Mouse (Mus musculus) 416B (cell line): ENCODE data around the gene Ddr2.
"Not testable (repeated sequence)": the region's sequence is repeated elsewhere in the genome, so short reads cannot be mapped to it uniquely, and the experiment has no call there.

Experiments used
- DNase-seq: peaks from one replicate; pipeline ENCODE4 v3.0.0; 2011; ENCODE audit warnings: low read depth

The Ddr2 gene

DNA sequence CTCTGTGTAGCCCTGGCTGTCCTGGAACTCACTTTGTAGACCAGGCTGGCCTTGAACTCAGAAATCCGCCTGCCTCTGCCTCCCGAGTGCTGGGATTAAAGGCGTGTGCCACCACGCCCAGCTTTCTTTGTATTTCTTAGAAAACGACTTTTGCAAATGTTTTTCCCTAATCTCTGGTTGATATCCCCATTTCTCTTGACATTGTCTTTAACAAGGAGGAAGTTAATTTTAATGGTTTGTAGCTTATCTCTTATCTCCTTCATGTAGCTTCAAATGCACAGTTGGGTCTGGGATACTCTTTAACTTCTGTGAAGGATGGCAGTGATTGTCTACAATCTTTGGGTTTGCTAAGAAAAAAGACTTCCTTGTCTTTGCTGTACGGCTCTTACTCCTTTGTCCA, 7.7 kb downstream of the Ddr2 start:
- DNase-seq = not testable (repeated sequence)

DNA sequence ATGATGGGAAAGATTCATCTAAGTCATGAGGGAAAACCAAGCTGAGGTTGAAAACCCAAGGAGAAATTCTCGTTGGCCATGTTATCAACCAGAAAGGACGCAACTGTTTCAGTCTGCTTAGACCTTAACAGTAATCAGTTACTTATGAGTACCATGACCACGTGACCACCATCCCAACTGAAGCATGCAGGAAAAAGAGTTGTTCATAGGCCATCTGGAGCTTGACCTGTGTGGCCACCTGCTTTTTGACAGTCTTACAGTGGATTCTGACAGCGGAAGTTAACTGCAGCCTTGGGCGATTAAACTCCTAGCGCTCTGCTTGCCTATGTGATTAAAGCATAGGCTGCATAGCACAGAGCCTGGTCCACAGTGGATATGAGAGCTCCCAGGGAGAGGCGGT, 23.9 kb downstream of the Ddr2 start:
- DNase-seq = no peak

DNA sequence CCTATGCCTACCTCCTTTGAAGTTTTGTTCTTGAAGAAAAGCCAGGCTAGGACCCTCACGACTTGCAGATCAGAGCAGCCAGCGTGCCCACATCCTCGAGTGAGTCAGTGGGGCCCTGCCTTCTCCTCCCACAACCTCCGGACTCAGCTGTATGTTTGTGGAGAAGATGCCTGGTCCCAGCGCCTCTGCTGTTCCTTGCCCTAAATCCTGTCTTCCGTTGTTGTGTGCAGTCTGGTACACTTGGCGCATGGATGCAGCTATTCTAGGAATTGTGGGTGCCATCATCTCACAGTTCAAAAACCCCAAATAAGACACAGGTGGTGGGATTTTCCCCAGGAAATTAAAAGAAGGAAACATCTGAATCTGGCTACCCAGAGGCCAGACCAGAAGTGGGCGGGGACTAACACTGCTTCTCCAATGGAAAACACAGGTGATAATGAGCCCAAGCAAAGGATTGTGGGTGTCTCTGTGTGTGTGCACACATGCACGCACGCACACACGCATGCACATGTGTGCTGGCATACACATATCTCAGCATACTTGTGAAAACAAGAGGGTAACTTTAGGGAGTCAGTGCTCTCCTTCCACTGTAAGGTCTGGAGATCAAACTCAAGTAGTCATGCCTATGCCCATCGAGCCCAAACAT, 26.3 kb downstream of the Ddr2 start:
- DNase-seq = peak; percentile 14

DNA sequence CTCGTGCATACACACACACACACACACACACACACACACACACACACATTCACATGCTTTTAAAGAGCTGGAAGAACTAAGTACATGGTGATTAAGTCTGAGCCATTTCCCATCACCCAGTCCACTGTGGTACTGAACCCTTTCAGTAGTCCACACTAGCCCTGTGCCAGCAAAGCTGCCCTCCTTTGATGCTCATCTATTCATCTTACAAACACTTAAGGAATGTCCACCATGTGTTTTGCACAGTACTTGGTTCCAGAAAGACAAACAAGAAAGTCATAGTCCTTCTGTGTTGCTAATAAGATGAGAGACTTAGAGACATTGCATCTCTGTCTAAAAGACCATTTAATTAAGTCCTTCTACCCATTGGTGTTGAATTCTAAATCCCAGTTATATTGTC, 29.7 kb downstream of the Ddr2 start:
- DNase-seq = no peak

DNA sequence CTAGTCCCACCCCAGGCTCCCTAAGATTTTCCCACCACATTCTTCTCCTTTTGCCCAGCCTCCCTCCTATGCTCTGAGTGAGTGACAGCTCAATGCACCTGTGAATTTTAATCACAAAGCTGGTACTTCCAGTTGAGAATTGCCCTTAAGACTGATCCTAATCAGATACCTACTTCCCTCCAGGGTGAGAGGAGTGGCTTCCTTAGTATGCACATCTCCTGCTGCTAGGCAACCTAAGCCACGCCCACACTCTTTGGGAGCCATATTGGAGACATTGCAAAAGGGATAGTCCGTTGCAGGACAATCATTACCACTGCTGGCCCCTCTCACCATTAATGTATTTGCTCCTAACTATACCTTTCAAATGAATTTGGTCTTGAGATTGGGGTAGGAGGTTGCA, 31.1 kb downstream of the Ddr2 start:
- peak; percentile 33 for DNase-seq

DNA sequence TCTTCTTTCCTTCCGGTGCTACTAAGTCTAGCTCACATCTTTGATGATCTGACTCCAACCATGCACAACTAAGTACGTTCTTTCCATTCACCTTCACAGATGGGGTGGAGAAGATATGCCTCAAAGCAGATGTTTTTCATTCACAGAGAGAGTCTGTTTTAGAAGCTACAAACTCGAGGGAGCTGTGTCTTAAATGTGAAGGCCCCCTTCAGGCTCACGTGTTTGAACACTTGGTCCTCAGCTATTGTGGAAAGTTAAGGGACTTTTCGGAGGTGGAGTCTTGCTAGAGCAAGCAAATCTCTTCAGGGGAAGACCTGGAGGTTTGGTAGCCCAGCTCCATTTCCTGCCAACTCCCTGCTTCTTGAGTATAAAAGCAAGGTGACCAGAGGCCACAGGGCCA, 34.2 kb downstream of the Ddr2 start:
- DNase-seq = no peak

DNA sequence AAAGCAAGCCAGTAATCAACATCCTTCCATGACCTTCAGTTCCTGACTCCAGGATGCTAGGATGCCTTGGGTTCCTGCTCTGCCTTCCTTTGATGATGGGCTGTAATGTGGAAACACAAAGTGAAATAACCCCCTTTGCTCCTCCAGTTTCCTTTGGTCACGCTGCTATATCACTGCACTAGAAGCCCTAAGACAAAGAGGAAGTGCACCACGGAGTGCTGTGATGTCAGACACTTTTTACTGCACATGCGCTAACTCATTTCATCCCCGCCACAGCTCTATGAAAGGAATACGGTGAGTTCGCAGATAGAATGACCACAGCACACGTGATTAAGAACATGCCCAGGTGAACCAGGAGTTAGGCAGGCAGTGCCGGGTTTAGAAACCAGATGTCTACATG, 36.8 kb downstream of the Ddr2 start:
- no peak for DNase-seq

DNA sequence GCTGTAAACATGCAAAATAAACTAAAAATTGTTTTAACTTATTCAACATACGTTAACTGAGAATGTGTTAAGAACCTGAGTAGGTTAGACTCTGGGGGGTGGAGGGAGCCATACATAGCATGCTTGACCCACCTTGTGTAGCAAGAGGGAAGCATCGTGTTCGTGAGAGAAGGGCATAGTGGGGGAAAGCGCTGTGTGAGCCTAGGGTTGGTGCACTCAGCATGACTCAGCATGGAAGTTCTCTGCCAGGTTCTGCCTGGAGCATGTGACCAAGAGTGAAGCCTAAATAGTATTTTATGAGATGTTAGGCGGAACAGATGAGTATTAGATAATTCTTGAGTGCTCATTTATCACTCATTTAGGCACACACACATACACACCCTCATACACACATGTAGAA, 41.4 kb downstream of the Ddr2 start:
- DNase-seq = no peak

DNA sequence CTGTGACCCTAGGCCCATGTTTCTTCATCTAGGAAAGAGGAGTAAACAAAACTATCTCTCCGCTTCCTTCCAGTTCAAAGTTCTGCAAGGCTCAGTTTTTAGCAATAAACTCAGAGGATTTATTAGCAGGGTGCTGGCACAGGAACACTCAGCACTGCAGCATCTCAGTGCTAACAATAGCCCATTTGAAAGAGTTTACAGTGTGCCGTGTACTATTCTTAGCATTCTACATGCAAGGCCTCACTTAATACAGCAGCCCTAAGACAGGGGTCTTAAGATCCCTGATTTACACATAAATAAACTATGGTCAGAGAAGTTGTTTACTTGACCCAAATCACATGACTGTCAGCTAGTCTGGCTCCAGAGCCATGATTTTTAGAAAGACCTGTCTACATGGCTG, 44.6 kb downstream of the Ddr2 start:
- no peak for DNase-seq

DNA sequence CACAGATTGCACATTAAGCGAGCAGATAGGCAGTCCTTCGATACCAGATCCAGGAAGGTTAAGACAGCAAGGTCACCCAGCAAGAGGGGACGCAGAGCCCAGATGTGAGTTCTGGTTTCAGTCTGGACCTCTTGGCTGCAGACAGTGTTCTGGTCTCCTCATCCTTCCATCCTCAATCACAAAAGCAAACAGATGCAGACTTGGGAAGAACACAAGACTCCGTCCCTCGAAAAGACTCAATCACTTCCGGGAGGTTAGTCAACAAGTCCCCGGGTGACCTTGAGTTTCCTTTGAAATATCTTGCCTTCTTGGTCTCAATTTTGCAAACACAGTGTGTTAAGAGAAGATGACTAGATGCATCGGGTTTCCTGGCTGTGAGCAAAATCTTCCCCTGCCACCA, 45.6 kb downstream of the Ddr2 start:
- DNase-seq = no peak

DNA sequence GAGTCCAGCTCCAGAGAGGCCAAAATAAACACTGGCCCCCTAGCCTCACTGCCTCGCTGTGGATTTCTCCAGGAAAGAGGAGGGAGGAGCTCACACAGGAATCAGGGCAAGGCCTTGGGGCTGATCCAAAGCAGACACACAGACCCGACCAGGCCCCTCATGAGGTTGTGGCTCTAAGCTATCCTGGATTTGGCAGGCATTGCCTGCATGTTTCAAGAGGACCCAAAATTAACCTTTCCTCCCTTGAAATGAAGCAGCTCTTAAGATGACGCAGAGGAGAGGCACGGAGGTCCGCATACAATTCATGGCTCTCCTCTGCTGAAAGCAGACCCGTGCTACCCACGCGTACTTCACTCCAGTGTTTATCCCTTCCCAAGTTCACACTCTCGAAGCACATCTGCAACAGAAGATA, 46.5 kb downstream of the Ddr2 start:
- DNase-seq = no peak

DNA sequence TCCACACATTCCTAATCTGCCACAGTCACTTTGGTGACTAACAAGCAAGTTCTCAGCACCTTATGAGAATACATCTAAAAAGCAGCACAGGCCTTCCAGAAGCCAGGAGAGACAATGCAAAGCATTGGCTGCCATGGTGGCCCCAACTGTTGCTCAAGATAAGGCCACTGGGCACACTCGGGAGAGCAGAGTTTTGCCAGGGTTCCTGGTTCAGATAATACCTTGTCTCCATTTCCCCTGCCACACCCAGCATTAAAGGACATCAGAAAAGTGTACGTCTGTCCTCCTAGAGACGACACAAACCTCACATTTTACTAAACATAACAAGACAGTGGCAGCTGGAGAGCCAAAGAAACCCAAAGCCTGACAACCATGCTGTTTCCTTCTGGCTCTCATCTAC, 50.3 kb downstream of the Ddr2 start:
- no peak for DNase-seq

DNA sequence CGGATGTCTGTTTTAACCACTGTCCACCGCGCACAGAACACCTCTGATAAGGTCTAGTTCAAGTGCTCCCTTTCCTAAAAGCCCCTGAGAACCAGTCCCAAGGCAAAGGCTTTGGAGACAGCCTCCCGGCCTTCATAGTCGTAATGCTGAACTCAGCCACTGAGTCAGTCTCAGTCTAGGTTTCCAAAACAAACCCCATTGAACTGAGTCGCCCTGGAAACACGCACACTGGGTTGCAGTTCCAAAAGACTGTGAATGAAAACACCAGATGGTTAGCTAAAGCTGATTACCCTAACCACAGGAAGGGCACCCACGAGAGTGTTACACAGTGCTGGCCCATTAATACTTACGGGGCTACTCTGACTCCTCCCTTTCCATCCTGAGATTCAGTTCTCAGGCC, 51.2 kb downstream of the Ddr2 start:
- no peak for DNase-seq

DNA sequence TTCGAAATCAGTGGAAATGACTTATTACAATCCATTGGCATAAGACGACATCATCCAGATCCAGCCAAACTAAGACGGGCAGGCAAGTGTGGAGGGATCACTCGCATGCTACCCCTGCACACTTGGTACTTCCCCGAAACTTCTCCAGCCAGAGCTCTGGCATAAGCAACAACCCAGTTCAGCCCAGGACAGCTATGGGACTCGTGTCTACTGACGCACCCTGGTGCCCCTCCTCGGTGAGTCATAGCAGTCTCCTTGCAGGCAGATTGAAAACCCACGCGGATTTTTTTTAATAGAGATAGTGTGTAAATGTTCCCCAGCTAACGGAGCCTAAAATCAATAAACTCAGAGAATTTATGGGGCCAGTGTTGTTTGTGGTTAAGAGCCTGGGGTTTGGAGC, 52.5 kb downstream of the Ddr2 start:
- no peak for DNase-seq

DNA sequence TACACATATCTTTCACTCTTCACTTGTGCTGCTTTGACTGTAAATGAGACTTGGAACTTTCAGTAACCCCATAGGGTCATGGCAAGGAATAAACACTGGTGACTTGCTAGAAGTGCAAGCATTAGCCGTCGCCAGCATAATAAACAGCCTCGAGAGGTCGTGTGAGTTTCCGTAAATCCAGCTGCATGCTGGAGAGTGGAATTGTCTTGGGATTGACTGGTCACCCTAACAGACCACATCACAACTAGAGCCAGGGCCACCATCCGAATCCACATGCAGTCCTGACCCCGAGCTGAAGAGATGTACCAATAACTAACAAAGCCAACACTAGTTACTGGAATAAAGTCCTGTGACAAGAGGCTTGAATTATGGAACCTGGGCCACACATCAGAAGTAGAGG, 53.0 kb downstream of the Ddr2 start:
- no peak for DNase-seq

DNA sequence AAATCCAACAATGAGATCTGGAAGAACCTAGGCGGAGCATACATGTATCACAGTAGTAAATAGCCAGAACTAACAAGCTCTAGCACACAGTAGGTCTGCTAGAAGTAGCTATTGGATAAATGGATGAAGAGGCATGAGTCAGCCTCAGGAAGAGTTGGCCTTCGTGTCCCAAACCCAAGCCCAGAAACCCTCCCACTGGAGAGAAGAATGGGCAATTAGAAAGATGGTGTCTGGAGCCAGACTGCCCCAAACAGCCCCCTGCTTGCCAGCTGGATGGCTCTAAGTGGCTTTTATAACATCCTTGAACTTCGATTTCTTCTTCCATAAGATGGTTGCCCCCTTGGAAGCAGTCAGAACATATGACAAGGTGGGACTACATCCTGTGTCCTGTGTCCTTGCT, 53.6 kb downstream of the Ddr2 start:
- DNase-seq = no peak

DNA sequence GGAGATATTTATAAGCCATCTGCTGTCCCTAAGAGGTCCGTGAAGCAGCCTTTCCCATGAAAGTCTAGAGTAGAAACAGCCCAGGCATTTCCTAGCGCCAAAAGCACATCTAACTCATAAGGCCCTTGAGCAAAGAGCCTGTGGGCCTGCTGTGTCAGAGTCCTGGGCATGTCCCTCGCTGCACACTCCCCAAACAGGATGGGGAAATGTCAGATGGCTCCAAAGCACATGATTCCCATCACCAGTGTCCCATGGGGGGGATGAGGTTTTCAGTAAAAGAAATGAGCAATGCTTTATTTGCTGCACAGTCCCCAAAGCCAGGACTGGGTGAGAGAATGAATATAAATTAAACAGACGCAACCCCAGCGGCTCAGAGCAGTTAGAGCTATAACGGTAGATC, 54.3 kb downstream of the Ddr2 start:
- DNase-seq = no peak

DNA sequence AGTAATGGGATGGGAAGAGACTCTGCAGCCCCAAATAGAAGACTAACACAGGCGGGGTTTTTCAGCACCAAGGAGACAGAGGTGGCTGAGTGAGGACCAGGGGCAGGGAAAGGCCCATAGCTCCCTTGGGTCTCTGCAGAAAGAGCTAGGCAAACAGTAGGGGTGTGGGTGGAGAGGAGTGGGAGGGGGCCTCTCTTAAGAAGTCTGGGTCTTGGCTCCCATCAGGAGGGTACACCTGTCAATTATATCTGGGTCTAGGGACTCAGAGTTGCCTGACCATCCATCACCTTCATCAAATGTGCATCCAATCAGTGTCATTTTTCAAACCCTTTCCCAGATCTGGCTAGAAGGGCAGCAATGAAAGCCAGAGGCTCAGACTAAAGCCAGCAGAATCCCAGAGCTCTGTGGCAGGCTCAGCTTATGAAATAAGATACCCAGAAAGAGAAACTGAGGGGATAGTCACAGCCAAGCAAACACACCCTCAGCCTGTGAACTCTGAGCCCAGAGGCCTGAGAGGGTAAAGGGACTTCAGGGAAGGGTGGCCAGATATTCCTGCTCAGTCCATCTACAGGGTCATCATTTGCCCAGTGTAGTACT, 58.0 kb downstream of the Ddr2 start:
- DNase-seq = no peak

DNA sequence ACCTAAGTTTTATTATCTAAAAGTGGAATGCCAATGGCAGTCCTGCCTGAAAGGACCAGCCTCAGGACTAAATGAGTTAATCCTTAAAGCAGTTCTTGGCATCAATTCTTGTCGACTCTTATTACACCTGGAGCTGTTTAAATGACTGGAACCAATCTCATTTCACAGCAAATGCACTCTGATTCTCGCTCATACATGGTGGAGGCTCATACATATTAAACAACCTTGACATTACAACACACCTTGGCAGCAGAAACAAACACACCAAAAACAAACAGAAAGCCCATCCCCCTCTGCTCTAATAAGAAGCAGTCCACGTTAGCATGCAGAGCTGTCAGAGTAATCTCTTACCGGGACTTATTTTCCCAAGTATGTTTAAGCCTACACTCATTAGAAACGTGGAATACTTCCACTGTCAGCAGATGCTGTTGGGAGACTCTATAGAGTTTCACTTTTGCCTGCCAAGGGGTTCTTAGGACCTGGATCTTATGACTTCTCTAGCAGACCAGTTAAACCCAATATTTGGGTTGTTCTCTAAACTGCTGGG, 58.9 kb downstream of the Ddr2 start:
- DNase-seq = no peak

DNA sequence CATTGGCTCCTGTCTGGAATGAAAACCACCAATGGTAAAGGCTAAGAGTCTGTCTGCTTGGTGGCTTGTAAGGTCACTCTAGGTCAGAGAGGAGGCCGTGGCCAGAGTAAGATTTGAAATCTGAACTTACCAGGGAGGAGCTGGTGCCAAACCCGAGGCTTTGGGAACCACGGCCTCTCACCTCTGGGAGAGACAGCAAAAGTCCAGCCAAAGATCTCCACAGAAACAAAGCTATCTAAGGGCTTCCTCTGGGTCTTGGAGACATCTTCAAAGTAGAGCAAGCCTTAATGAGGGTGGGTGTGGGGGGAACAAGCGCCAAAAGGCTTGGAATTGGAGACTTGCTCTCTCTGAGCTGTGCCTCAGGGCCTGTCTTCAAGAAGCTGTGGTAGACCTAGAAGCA, 62.1 kb downstream of the Ddr2 start:
- DNase-seq = no peak

DNA sequence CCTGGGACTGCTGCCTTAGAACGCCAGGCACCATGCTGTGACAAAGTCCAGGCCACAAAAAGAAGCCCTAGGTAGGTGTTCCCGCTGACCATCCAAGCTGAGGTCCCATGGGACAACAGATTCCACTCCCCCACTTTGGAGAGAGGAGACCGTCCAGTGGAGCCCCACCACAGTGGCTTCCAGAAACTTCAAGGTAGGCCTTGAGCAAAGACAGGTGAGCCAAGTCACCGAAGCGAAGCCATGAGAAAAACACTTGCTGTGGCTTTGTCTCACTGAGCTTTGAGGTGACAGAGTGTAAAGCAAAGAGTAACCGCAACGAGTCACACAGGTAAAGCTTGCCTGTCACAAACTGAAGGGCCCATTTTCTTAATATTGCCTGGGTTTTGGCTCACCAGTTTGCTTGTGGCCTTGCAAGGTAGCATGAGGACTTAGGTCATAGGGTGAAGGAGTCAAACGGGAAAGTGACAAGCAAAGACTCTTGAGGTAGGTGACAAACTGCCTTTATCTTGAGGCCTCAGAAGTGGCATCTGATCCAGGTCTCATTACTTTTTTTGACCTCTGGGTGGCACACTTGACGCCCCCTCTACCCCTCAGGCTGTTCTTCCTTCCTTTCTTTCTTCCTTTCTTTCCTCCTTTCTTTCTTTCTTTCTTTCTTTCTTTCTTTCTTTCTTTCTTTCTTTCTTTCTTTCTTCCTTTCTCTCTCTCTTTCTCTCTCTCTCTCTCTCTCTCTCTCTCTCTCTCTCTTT, 65.7 kb downstream of the Ddr2 start:
- DNase-seq = peak; percentile 11

DNA sequence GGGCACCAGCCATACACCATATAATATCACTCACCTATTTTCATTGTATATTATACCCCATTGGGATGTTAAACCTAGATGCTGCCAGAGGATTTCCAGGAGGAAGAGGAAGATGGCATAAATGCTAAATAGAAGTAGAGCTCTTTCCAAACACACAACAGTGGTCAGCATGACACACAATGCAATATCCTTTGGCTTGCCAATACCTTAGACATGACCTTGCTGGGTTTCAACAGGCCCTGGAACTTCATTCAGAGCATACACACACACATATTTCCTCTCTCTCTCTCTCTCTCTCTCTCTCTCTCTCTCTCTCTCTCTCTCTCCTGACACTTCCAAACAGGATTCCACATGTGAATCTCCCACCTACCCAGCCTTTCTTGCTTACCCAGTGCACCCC, 66.8 kb downstream of the Ddr2 start:
- DNase-seq = peak; percentile 21

DNA sequence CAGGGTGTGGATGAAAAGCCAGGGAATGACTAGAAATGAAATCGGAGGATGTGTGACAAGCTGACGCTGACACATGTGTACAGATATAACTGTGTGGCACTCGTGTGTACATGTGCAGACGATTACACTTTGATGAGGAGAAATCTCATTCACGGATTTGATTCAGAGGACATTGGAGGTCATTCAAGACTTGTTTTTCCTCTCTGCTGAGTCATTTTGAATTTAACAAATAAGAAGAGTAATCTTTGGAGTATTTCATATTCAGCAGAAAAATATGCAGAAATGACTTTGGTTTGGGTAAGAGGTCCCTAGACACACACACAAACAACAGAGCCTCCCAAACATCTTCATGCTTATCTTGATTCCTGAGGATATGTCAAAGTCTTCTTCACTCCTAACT, 67.6 kb downstream of the Ddr2 start:
- DNase-seq = no peak
